Mouse (Mus musculus): ENCODE results near the gene Hic1.

Gene Hic1

DNA sequence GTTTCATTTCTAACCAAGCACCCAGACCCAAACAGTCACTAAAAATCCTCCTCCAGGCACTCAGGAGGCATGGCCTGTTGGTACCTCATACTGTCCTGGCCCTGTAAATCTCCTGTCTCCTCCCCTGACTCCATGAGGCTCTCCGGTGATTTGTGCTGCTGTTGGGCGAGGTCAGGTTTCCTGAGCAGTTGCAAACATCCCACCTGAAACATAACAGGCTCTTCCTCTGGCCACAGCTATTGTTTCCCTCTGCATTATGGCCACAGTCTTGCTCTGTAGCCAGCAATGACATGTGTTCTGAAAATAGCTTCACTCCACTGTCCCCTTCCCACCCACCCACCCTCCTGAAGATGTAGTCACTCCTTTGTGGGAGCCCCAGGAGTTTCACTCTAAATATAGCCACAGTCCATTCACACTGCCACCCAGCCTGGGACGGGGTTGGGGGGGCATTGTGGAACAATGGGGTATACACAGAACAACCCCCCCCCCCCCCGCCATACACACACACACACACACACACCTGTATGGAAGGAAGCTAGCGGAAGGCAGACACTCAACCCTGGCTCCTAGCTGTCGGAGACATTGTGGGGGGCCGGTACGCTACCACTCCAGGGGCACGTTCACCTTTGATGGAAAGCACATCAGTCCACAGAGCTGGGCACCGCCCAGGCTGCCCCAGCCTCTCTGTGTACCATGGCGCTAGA, 20.8 kb downstream of the Hic1 start:
- DNase-seq (ENCODE audit: low spot score), result no peak

DNA sequence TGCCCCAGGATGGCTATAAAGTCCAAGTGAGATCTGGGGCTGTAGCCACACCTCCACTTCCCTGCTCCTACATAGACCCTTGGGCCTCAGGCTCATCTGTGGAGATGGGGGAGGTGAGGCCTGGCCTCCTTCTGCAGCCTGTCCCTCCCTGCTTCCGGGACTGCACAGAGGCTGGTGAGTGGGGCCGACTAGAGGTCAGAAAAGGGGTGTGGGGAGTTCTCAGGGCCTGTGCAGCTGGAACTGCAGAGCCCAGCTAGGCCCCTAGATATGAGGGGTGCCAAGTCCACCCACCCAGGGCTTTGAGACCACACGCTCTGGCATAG, 21.5 kb downstream of the Hic1 start:
- DNase-seq (ENCODE audit: low spot score), result no peak

DNA sequence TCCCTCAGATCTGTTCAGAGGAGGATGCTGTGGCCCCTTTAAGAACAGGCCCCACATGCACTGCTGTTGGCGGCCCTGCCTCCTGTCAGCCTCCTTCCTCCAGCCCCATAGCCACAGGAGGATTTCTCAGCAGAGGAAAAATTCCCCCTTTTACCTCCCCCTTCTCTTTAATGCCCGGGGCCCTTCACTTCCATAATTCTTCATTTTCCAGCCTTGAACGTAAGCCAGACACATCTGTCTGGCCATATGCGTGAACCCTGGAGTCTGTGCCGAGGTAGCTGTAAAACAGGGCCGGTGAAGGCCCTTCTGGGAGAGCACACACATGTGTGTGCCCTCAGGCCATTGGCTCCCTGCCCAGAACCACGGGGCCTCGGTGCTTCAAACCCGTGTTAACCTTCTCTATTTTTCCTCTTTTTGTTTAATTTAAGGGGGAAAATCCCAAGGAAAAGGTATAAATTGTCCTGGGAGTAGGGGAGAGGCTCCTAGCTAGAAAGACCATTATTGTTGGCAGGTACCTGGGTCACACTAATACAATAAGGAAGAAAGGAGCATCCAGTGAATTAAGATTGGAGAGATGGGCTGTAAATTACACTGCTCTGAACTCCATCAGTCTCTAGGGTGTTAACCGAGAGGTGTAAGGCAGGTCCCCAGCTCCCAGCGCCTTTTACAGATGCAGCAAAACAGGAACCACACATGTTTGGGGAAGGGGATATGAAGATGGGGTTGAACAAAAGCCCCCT, 22.0 kb downstream of the Hic1 start:
- no peak for DNase-seq (ENCODE audit: low spot score)

GRCm38 (mm10) chr11:75145841-75146240, 23.5 kb downstream of the Hic1 start:
- DNase-seq (ENCODE audit: low spot score), result no peak

DNA sequence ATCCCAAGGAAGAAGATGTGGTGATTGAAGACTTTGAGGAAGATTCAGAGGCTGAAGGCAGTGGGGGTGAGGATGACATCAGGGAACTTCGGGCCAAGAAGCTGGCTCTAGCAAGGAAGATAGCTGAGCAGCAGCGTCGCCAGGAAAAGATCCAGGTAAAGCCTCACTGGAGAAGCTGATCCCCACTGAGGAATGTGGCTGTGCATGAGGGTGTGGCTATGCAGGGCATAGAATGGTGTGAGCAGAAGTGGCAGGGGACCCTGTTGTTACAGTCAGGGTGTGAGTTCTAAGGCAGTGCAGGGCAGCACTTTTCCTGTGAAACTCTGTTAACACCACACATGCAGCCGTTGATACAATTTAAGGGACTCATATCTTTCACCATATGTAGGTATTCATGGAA, 26.6 kb downstream of the Hic1 start:
- no peak for DNase-seq (ENCODE audit: low spot score)

DNA sequence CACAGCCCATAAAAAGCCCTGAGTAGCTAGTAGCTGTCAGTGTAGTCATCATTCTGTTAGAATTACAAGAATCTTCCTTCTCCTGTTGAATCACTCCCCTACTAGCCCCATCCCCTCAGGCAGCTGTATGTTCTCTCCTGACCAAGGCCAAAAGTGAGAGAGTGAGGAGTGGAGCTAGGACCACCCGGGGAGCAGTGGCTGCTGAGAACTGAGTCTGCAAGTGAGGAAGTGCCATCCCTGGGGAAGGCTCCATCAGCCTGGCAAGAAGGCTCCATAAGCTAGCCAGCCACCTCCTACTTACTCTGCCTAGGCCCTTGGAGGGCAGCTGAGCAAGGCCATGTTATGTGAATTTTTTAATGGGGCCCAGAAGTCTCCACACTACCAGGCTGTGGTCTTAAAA, 27.4 kb downstream of the Hic1 start:
- DNase-seq (ENCODE audit: low spot score), result no peak

- no peak for DNase-seq (ENCODE audit: low spot score)
Measured at GRCm38 (mm10) chr11:75141038-75141437, 28.3 kb downstream of the Hic1 start.

- no peak for DNase-seq (ENCODE audit: low spot score)
Measured at GRCm38 (mm10) chr11:75140431-75140830, 28.9 kb downstream of the Hic1 start.

DNA sequence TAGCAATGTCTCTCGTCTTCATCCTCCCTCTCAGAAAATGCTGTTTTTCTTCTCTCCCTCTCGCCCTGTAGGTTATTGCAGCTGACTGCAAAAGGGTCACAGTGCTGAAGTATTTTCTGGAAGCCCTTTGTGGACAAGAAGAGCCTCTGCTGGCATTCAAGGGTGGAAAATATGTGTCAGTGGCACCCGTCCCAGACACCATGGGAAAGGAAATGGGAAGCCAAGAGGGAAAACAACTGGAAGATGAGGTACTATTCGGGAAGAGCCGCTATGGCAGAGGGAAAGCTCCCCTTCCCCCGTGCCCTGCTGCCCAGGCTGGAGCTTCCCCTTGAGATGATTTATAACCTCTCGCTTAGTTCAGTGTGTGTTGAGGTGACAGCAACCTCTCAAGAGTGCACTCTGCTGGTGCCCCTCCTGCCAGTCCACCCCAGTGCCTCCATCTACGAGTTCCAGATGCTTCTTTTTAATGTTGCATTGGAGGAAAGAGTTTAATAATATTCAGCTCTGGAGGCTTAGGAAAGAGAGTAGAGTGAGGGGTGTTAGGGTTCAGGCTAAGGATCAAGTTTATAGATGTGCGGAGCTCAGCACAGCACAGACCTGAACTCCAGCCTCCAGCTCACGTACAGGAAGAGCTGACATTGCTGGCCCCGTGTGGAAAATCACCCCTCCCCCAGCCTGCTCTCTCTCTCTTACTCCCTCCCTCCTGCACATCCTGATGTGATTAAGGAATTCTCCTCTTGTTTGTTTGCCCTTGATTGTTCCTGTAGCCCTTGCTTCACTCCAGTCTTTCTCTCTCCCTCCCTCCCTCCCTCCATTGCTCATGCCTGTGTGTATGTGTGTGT, 30.0 kb downstream of the Hic1 start:
- DNase-seq (ENCODE audit: low spot score), result no peak

- DNase-seq (ENCODE audit: low spot score), result no peak
Measured at GRCm38 (mm10) chr11:75136666-75137398, 32.5 kb downstream of the Hic1 start.

- no peak for DNase-seq (ENCODE audit: low spot score)
Measured at GRCm38 (mm10) chr11:75135358-75135757, 34.0 kb downstream of the Hic1 start.

GRCm38 (mm10) chr11:75134485-75135068, 34.7 kb downstream of the Hic1 start:
- no peak for DNase-seq (ENCODE audit: low spot score)

GRCm38 (mm10) chr11:75133951-75134350, 35.4 kb downstream of the Hic1 start:
- no peak for DNase-seq (ENCODE audit: low spot score)

- no peak for DNase-seq (ENCODE audit: low spot score)
Measured at GRCm38 (mm10) chr11:75133391-75133790, 35.9 kb downstream of the Hic1 start.

GRCm38 (mm10) chr11:75132278-75132677, 37.0 kb downstream of the Hic1 start:
- no peak for DNase-seq (ENCODE audit: low spot score)

DNA sequence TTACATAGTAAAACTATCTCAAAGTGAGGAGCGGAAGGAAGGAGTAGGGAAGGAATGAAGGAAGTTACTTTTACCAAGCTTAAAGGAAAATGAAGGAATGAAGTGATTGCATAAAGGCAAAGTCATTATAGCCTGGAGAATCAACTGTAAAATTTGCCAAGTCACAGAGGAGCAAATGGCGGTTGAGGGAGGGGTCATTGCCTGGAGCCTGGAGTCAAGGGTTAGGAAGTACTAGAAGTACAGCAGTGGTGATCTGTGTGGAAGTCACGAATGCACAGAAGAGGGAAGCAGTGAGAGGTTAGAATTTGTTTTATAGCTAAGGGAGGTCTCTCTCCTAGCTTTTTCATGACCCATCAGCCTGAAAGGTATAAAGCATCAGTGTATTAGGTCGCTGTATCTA, 38.0 kb downstream of the Hic1 start:
- no peak for DNase-seq (ENCODE audit: low spot score)

- no peak for DNase-seq (ENCODE audit: low spot score)
Measured at GRCm38 (mm10) chr11:75129481-75129880, 39.8 kb downstream of the Hic1 start.

GRCm38 (mm10) chr11:75126384-75126783, 42.9 kb downstream of the Hic1 start:
- no peak for DNase-seq (ENCODE audit: low spot score)

DNA sequence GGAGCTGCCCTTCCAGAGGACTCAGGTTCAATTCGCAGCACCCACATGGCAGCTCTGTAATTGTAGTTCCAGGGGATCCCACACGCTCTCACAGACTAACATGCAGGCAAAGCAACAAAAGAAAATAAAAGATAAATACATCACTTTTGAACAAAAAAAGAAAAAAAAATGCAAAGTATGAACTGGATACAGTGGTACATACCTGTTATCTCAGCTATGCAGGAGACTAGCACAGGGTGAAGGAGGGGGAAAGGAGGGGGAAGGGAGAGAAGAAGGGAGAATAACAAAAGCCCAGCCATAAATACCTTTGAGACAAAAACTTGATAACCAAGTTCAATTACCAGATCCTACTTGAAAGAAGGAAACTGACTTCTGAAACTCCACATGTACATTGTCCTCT, 44.9 kb downstream of the Hic1 start:
- no peak for DNase-seq (ENCODE audit: low spot score)

- DNase-seq (ENCODE audit: low spot score), result no peak
Measured at GRCm38 (mm10) chr11:75121348-75121747, 48.0 kb downstream of the Hic1 start.

DNA sequence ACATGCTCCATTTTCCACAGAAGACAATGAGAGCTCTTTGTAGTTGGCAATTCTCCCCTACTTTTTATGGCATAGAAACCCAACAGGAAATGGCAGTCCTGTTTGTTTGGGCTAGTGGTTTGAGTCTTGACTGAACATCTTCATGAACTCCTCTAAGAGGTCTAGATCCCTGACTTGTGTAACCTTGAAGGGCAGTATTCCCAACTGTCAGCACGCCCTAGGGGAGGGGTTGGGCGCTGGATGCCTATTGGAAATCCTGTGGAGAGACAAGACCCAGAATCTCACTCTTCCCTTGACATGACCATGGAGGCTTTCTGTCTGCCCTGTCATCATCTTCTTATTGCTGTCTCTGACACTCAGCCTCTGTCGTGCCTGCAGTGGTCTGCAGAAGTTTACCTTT, 49.5 kb downstream of the Hic1 start:
- no peak for DNase-seq (ENCODE audit: low spot score)

GRCm38 (mm10) chr11:75119298-75119697, 50.0 kb downstream of the Hic1 start:
- no peak for DNase-seq (ENCODE audit: low spot score)
